Mouse (Mus musculus): ENCODE measurements at regions not wholly inside any gene's neighbourhood (a gene's known extent, or its start where the extent isn't known, plus 50 kb on each side); places are given as distances from the start of the nearest gene placed in this dataset.

- no peak for DNase-seq (ENCODE audit: low read depth, low spot score)
Measured at GRCm38 (mm10) chr1:47854372-47854771, 961.7 kb upstream of the Slc39a10 start.

- DNase-seq (ENCODE audit: low read depth, low spot score): no peak
Measured at GRCm38 (mm10) chr1:47853911-47854310, 961.3 kb upstream of the Slc39a10 start.

DNA sequence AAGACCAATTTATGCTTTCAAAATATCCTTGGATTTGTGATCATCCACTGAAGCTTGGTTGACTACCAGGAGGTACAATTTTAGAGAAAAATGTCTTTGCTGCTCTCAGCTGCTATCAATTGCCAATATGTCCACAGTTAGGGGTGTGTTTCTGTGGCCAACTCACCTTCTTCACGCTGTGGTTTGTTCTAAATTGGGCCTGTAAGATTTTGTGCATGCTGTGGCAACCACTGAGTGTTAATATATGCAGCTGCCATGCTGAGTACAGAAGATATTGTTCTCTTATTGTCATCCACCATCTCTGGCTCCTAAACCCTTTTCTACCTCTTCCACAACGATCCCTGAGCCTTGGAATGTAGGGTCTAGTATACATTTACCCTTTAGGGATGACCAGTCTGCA is 948.2 kb upstream of the Slc39a10 start:
- no peak for DNase-seq (ENCODE audit: low read depth, low spot score)

DNA sequence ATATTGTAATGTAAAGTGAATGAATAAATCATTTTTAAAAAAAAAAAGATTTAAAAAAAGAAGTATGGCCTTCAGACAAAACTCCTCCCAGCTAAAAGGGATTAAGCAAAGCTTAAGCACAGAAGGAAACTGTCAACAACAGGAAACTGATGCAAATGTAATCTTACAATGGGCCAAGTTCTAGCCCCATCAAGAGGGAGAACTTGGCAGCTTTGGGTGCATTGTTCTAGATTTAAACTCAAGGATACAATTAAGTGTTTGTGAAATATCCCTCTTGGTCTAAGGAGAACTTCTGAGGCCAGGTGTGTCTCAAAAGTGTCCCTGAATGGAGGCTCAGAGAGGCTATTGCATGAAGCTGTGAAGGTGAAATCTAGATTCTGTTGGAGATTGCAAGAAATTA is 941.4 kb upstream of the Slc39a10 start:
- peak; percentile 74 for DNase-seq (ENCODE audit: low read depth, low spot score)

DNA sequence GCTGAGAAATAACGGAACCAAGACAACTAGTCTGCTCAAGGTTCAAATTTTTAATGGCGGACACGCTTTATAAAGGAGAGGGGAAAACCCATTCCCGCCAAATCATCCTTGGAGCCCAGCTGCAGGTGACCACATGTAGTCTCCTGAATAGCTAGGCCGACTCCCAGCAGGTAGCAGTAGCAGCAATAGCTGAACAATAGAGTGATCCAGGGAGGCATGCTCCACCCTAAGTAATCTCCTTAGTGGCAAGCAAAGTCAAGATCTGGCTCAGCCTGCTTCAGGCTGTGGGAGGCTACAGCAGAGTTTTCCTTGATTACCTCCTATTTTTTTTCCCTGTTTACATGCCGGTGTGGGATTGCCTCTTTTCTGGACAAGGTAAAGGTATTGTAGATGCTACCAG is 934.6 kb upstream of the Slc39a10 start:
- peak; percentile 79 for DNase-seq (ENCODE audit: low read depth, low spot score)

DNA sequence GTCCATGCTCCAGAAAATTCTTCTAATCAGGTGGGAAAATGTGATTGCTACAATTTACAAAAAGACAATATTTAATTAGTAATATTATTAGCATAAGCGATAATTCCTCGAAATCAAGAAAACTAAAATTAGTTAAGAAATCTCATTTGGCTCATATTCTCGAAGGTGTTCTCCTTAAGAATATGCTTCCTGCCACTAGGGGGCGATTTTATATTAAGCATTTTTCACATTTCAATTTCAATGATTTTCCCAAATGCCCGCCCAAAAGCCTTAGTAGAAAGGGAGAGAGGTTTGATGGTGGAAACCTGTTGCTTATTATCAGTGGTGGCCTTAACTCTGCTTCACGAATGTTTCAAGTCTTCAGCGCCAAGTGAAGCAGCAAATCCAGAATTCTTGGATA is 916.9 kb upstream of the Slc39a10 start:
- DNase-seq (ENCODE audit: low read depth, low spot score): peak; percentile 41

- no peak for DNase-seq (ENCODE audit: low read depth, low spot score)
Measured at GRCm38 (mm10) chr1:47794763-47795162, 902.1 kb upstream of the Slc39a10 start.

Data from R1 (cell line).